Mouse (Mus musculus) adrenal gland, postnatal 14 days (tissue): Measurements from ENCODE around the gene Arf5. TPM values are rescaled to one million over a fixed set of nuclear protein-coding genes. Genes with fewer than 3 reads are reported as not detected.

Source experiments
- DNase-seq: peaks from one replicate; pipeline ENCODE4 v3.0.0; 2021; ENCODE audit warnings: mixed read lengths
- long read RNA-seq, 2 experiments: library from polyadenylated mRNA; stranded (forward); transcript quantifications; one replicate each; pipeline ENCODE4 v2.0.0; 2021
- total RNA-seq: library from RNA; stranded (reverse); gene quantifications from 2 replicates; pipeline ENCODE4 v1.2.3, GENCODE M21; 2021

Arf5 gene
- 165 and 174 TPM in 2 replicates for total RNA-seq
- long read RNA-seq, experiment 1, transcript Arf5-201 (6 exons, 1,116 nt): major isoform, 253 of 281 reads
- long read RNA-seq, experiment 1, partial matches to known transcripts: 10 of 281 reads
- long read RNA-seq, experiment 1, other reads (novel, unspliced or antisense): 17 of 281 reads
- long read RNA-seq, experiment 2, transcript Arf5-201 (6 exons, 1,116 nt): major isoform, 216 of 244 reads
- long read RNA-seq, experiment 2, partial matches to known transcripts: 12 of 244 reads
- long read RNA-seq, experiment 2, other reads (novel, unspliced or antisense): 16 of 244 reads

DNA sequence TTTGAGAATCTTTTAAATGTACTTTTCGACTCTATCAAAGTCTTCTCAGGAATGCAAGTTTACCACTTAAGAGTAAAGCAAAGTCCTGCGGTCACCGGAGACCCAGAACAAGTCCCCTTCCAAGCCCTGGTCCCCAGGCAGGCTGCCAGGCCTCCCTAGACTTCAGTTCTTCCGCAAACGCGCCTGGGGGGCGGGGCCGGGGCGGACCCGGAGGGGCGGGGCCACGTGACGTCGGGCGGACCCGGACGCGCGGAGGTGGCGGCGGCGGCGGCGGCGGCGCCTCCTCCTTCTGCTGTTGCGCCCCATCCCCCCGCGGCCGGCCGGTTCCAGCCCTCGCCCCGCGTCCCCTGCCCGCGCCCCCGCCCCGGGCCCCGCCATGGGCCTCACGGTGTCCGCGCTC is at the start of gene Arf5:
Gene Arf5 (plus strand): TSS at position 248 of the 400 bp plus-strand sequence.
- DNase-seq: peak; percentile 98

DNA sequence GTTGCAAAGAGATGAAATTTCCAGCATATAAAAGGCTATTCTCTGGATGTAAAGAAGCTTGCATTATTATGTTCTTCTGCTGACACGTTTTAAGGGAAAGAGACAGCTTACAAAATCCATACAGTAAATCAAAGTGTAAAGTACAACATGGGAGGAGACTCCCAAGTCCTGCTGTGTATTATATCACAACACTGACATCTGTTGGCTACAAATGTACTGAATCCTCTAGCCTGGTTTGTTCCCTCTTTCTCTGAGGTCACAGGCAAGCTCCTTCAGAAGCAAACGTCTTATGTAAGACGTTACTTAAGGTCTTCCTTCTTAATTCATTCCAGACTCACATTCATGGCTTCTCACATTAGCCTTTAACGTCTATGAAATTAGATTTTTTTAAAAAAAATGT is 41.4 kb upstream of the Arf5 start:
- no peak for DNase-seq

DNA sequence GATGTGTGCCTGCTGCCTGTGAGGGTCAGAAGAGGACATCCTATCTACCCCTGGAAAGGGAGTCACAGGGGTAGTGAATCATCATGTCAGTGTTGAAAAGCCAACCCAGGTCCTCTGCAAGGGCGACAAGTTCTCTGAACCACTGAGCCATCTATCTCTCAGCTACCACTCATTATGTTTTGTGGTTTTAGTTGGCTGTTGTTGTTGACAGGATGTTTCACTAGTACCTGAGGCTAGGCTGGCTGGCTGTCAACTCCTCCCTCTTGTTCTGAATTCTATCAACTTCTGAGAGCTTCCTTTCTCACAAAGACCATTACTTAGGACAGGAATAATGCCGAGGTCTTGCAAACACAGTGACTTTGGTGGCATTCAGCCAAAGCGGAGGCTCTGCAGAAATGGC is 38.2 kb upstream of the Arf5 start:
- DNase-seq: no peak

DNA sequence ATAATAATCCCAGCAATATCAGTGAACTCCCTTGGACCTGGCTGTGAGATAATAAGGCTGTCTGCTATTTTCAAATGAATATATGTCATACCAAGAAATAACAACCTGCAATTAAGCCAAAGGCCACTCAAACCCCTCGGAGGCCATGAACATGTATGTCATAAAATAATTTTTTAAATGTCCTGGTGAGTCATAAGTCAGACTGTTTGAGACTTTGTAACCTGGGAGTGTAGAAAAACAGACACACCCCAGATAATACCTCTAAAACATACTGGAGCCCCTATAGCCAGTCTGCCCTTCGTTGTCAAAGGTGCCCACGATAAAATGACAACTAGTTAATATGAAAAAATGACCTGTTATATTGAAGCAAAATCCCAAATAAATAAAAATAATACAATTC is 34.3 kb upstream of the Arf5 start:
- DNase-seq: no peak

DNA sequence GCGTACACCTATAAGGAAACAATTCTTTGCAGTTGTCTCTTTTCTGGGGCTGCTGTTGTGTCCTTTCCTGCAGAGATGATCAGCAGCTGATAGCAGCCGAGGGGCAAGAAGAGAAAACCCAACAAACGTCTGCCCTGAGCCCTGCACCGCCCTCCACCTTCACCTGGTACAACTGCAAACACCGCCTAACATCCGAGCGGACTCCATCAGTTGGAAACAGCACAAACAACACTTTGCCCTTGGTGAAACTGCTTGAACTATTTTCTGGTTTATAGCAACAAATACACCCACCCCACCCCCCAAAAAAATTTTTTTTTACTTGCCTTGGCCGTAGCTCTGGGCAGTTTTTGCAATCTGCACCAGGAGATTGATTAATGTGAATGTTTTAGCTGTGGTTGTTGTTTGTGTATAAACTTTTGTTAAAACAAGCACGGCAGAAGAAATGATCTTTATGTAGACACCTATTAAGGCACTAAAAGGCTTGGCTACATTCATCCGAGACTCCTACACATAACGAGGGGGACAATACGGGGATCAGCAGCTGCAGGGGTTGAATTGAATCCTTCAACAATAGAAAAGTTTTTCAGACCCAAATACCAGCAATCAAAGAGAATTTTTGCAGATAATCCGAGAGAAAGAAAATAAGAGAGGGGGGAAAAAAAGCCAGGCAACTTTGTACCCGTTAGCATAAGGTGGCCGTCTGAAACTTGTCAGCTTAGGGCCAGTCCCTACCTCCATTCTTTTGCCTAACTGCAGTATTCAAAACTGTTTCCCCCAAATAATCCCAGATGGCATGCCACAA is 27.1 kb upstream of the Arf5 start:
- no peak for DNase-seq

DNA sequence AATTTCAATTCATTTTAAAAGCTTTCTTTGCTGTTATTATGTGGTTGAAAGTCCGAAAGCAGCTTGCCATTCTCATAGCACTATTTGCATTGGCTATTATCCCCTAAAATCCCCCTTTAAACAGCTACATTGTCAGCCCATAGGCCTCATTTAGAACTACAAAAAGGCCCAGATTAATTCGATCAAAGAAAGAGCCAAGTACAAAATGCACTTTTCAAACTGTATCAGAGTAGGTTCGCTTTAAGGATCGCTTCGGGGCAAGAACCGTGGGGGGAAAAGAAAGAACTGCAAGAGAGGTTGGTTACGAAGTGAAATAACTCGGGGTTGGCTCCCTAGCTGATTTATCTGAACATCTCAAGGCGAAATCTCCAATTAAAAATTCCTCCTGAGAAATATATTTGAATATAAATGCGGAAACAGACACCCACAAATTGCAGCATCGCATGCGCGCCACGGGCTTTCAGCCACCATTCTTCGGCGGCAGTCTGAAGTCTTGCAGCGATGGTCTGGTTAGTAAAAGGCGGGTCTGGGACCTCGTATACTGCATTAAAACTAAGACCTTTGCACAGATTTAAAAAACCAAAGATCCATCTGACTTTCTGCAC is 26.4 kb upstream of the Arf5 start:
- no peak for DNase-seq

DNA sequence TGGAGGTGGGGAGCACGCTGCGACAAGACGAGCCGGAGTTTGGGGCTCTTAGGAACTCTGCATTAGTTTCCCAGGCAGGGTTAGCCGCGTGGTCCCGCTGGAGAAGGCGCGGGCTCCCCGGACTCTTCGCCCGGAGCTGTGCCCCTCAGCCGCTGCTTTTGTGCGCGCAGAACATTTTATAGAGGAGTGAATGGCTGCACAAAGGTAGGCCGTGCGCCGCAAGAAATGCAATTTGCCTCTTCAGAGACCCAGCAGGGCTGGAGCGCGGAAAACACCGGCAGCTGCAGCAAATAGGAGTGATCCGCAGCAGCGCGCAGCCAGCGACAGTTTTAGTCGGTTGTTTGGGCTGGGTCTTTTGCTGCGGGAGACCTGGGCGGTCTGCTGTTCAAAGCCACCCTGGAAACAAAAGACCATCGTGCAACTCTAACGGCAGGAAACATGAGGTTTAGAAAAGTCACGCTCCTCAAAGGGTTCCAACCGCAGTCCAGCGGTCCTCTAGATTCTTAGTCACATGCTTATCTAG is 25.6 kb upstream of the Arf5 start, which contains the start of gene Zfp800:
Gene Zfp800 (minus strand): TSS at position 325 of the 523 bp plus-strand sequence.
- no peak for DNase-seq

DNA sequence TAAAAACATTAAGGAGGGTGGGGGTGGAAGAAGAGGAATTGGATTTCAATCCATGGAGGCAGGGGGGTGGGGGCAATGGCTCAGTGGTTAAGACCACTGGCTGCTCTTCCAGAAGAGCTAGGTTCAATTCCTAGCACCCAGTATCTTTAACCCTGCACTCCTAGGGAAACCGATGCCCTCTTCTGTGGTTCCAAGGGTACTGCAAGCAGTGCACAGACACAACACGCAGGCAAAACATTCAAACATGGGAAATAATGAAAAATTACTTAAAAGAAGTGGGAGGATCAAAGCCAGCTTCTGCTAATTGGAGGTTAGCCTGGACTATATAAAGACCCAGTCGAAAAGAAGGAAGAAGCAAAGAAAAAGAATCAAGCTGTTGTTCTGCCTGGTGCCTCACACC is 24.6 kb upstream of the Arf5 start:
- no peak for DNase-seq

DNA sequence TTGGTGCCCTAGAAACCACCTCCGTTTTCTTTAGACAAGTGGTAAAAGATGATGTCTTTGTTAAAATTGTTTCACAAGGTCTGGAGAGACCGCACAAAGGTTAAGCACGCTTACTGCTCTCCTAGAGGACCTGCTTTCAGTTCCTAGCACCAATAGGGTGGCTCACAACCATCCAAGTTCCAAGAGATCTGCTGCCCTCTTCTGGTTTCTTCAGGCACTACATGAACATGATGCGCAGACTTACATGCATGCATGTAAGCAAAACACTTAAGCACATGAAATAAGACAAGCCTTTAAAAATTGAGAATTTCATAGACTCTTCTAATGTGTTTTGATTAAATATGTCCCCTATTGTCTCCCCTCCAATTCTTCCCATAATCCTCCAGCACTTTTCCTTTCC is 23.6 kb upstream of the Arf5 start:
- DNase-seq: no peak

DNA sequence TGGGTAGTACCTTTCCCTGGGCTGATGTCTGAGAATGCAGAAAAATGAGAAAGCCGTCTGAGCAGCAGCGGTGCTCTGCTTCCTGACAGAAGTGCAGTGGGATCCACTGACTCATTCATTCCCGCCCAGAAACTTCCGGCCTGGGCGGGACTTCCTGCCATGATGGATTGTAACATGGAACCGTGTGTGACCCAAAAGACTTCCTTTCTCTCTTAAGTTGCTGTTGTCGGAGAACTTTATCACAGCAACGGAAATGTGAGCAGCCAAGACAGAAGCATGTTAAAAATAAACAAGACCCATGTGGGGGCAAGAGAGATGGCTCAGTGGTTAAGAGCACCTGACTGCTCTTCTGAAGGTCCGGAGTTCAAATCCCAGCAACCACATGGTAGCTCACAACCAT is 13.3 kb upstream of the Arf5 start:
- DNase-seq: no peak

DNA sequence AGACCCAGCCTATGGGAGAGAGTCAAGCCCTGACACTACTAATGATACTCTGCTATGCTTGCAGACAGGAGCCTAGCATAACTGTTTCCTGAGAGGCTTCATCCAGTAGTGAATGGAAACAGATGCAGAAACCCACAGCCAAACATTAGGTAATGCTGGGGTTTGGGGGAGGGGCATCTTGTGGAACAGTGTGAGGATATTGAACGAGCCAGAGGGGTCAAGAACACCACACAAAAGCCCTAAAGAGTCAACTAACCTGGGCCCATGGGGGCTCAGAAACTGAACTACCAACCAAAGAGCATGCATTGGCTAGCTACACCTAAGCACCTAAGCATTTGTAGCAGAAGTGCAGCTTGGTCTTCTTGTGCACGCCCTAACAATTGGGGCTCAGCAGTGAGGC is 12.1 kb upstream of the Arf5 start:
- no peak for DNase-seq

DNA sequence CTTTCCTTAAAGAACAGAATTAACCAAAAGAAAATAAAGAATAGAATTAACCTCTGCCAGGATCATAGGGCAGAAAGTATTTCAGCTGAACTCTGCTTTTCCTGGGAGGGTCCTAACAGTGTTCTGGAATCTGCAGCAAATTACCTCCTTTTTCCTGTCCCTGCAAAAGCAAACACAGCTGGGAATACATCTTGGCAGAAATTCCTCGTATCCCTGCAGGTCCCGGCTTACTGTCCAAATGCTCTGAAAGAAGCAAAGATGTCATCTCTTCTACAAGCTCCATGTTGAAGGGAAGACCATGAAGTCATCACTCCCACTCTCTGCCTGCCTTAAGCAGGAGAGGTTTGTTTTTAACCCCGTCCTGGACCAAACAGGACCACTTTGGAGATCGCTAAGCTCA is 6.4 kb upstream of the Arf5 start:
- no peak for DNase-seq

DNA sequence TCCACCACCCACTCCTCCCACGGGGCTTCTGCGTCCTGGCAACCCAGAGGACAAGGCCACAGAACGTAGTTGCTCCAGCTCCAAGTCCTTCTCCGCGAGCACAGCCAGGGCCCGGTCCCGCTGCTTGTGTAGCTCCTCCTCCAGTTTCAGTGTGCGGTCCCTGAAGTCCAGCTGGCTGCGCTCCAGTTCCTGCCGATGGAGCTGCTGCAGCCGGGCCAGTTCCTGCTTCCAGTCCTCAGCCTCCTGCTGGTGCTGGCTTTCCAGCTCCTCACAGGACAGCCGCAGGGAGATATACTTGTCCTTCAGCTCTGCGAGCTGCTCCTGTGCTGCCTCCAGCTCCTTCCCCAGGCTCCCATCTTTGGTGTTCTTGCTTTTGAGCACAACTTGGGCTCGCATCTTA is 4.9 kb upstream of the Arf5 start:
- DNase-seq: peak; percentile 91

DNA sequence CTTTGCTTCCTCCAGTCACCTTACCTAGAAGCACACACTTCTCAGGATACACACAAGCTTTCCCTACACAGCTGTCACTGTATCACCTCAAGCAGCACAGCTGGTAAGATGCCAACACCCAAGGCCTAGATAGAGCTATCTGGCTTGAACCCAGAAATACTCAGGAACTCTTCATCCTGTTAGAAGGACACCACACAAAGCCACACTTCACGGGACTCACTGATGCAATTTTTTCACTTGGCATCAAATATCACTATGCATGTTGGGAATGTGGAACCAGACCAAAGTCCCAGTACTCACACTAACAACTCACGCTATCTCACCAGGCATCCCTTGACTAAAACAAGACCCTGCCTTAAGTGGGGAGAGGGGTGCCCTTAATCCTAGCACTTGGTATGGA is 3.7 kb upstream of the Arf5 start:
- DNase-seq: peak; percentile 56

DNA sequence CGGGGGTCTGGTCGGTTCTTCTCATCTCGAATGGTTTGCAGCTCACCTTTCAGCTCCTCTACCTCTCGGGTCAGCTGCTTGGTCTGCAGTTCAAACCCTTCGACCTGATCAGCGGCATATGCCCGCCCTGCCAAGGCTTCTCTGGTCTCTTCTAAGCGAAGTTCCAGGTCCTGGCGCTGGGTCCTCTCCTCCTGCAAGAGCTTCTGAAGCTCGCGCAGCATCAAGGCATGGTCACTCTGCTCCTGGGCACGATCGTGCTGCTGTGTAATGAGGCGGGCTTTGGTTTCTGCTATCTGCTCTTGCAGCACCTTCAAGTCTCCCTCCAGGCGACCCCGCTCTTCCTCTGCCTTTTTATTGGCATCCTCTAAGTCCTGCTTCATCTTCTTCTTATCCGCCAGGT is 3.0 kb upstream of the Arf5 start:
- no peak for DNase-seq

DNA sequence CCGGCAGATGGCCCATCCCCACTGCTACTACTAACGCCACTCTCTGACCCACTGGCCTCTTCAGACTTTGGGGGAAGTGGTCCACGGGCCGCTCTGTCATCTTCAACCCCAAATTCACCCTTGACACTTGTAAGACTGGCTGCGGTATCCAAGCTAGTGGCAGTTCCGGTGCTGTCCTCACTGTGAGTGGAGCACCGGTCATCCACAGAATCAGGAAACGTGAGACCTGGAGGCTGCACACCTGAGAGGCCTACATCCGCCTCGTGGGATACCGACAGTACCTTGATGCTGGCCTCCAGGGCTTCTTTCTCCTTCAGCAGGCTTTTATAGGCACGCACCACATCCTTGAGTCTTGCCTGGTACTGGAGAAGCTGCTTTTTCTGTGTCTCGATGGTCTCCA is 2.5 kb upstream of the Arf5 start:
- no peak for DNase-seq

DNA sequence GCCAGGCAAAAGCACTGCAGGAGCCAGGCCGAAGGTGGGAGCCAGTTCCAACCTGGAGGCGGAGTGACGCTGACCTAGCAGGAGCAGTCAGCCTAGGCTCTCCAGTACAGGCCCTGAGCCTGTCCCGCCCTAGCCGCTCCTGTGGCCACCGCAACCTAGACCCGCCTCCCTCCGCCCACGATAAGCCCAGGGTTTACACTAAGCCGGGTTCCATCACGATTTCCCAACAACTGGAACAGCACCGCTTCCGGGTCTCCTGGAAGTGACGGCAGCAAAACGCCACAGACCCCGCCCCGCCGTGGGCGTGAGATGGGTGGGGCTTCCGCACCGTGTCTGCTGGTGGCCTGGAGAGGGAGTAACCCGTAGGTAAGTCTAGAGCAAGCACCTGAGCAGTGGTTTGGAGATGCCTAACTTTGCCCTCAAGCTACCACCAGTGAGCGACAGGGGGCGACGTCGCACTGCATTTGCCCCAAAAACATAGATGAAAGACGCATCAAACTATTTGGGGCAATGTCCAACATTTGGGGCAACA is 1.8 kb upstream of the Arf5 start:
- DNase-seq: peak; percentile 98

DNA sequence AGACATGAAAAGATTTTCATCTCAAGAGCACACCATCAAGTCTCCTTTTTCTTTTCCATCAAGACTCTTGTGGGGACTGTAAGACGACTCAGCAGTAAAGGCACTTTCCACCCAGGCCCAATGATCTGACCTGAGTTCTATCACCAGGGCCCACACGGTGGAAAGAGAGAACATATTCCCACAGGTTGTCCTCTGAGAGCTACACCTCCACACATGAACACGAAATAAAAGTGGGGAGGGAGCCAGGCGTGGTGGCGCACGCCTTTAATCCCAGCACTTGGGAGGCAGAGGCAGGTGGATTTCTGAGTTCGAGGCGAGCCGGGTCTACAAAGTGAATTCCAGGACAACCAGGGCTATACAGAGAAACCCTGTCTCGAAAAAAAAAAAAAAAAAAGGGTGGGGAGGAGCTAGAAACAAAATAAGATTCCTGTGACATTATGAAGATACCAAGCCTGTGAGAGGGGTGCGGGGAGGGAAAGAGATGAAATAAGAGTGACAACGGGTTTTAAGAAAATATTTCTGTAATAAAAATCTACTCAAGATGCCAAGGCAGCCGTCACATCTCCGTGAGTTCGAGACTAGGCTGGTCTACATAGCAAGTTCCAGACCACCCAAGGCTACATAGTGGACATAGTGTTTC is 589 bp upstream of the Arf5 start:
- no peak for DNase-seq

DNA sequence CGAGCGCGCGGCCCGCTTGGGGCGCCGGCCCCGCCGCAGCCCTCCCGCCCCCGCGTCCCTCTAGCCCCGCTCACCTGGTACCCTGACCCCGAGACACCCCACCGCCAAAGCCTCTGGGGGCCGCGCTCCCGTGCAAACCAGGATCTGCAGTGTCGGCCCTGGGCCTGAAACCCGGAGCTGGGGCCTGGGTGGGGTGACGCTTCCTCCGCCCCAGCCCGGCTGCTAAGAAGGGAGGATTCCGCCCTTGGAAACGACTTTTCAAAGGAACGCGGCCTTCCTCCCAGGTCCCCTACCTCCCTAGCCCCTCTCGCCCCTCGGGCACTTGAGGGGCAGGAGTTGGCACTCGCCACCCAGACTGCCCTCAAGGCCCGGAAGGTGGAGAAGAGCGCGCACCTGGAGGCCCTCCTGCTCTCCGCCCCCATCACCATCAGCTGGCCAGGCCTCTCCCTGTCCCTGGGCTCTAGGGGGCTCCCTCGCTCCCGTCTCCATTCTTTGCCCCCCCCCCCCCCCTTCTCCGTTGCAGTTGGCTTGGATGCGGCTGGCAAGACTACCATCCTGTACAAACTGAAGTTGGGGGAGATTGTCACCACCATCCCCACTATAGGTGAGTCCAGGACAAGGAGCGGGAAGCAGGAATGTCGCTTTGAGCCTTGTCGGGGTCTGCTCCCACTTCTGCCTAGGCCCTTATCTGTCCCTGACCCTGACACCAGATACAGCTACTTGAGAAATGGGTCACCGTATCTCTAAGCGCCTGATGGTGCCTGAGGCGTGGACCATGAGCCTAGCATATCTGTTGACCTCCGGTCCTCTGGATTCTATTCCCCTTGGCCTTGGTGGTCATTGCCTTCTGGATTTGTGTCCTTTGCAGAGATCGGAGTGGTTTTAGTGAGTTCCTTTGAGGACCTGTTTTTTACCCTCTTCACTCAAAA is 671 bp downstream of the Arf5 start:
- DNase-seq: peak; percentile 75

DNA sequence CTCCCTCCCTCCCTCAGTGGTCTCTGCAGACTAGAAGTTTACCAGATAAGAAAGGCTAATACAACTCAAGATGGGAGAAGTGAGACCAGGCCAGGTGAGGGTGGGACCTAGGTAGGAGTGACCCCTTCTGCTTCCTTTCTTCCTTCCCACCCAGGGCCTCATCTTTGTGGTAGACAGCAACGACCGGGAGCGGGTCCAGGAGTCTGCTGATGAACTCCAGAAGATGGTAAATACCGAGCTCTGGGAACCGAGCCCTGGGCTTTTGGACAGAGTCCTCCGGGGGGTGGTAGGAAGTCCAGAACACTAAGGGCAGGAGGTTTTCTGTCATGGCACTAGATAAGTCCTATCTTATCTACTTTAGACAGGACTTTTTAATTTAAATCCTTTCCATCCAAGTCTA is 1.7 kb downstream of the Arf5 start:
- DNase-seq: no peak
